In genomic region chr2:146224141-146224540, GRCm38 (mm10) we compare ENCODE assay signal across 12 mouse cellular contexts. TPM values are rescaled to one million over a fixed set of nuclear protein-coding genes. Genes with fewer than 3 reads are reported as not detected.
DNase-seq lines count a peak whose midpoint lies in the region; ATAC-seq and TF ChIP-seq lines count a peak whose summit lies in the region.
"Had no signal": no experiment of that assay in that cellular context is flagged by ENCODE, and none has a peak within 500 bp of the region (broad histone marks: within the 10 kb centered on the region; RNA-seq: fewer than 3 reads in every experiment).

No protein-coding gene starts in this region.

- no peaks in the 10 kb centered on the region for H3K36me3 ChIP-seq in E14TG2a.4 (ENCODE audit: insufficient read depth, low read length)
- H3K36me3 ChIP-seq in embryonic facial prominence, embryonic 11.5 days (replicated peaks; ENCODE audit: control insufficient read depth, insufficient read depth, low read depth, low read length): no peaks in the 10 kb centered on the region
- no peaks in the 10 kb centered on the region for H3K36me3 ChIP-seq in hindbrain, embryonic 10.5 days
- H3K36me3 ChIP-seq in midbrain, embryonic 13.5 days: no peaks in the 10 kb centered on the region
- H3K36me3 ChIP-seq: heart, embryonic 10.5 days; liver, embryonic 15.5 days had no signal

- peak overlapping the region; percentile 96 for H3K4me2 ChIP-seq in embryonic facial prominence, embryonic 11.5 days (ENCODE audit: low read depth, low read length)
- H3K4me2 ChIP-seq in midbrain, embryonic 13.5 days (replicated peaks): peak overlapping the region; percentile 92

- TF ChIP-seq CTCF in E14TG2a.4 (conservative IDR thresholded peaks at IDR 0.05; ENCODE audit: low read length): no peak

- peaks cover 88% of the 10 kb centered on the region for H3K27me3 ChIP-seq in E14TG2a.4 (ENCODE audit: insufficient read depth, low read length)
- peaks cover 65% of the 10 kb centered on the region for H3K27me3 ChIP-seq in embryonic facial prominence, embryonic 11.5 days (ENCODE audit: control insufficient read depth, insufficient read depth, low read length)
- peaks cover 97% of the 10 kb centered on the region for H3K27me3 ChIP-seq in hindbrain, embryonic 10.5 days (ENCODE audit: insufficient read depth, poor library complexity, severe bottlenecking)
- peaks cover 56% of the 10 kb centered on the region for H3K27me3 ChIP-seq in midbrain, embryonic 13.5 days

- no peak for DNase-seq in embryonic facial prominence, embryonic 11.5 days (ENCODE audit: low spot score)
- DNase-seq in hindbrain, embryonic 10.5 days (ENCODE audit: low spot score): no peak
- DNase-seq in cerebellum, postnatal 14 days: no peak
- no peak for DNase-seq in liver
- DNase-seq in urinary bladder, postnatal 4 days (ENCODE audit: low spot score in 2 of 2): no peak
- DNase-seq: kidney, postnatal 36 days; spleen, adult 18-20 months had no signal

- WGBS in embryonic facial prominence, embryonic 11.5 days: 13% methylated on average over 7 of the region's 7 CpGs
- WGBS in hindbrain, embryonic 10.5 days: 15% methylated on average over 7 of the region's 7 CpGs
- WGBS in midbrain, embryonic 13.5 days: 6% methylated on average over 7 of the region's 7 CpGs

- no peak overlapping the region for H3K27ac ChIP-seq in embryonic facial prominence, embryonic 11.5 days (replicated peaks; ENCODE audit: low read depth, low read length)
- H3K27ac ChIP-seq in hindbrain, embryonic 10.5 days: peak overlapping the region; percentile 93
- H3K27ac ChIP-seq in midbrain, embryonic 13.5 days: peak overlapping the region; percentile 97
- H3K27ac ChIP-seq: heart, embryonic 10.5 days; liver, embryonic 15.5 days had no signal

- H3K9me3 ChIP-seq in E14TG2a.4 (ENCODE audit: low read length): no peaks in the 10 kb centered on the region
- no peaks in the 10 kb centered on the region for H3K9me3 ChIP-seq in embryonic facial prominence, embryonic 11.5 days (replicated peaks; ENCODE audit: control insufficient read depth, low read length)
- H3K9me3 ChIP-seq in hindbrain, embryonic 10.5 days: no peaks in the 10 kb centered on the region
- no peaks in the 10 kb centered on the region for H3K9me3 ChIP-seq in midbrain, embryonic 13.5 days
- H3K9me3 ChIP-seq: heart, embryonic 10.5 days; liver, embryonic 15.5 days had no signal

- ATAC-seq in embryonic facial prominence, embryonic 11.5 days (replicated peaks; ENCODE audit: insufficient number of reproducible peaks, low FRiP score, low TSS enrichment, low read depth): no peak
- no peak for ATAC-seq in midbrain, embryonic 13.5 days
- no peak for ATAC-seq in cerebellum, adult (ENCODE audit: insufficient number of reproducible peaks, low FRiP score, low TSS enrichment)

- peak overlapping the region; percentile 82; the same call in 1 of the 2 replicates for H3K4me3 ChIP-seq in E14TG2a.4 (replicated peaks; ENCODE audit: low read length)
- peak overlapping the region; percentile 52 for H3K4me3 ChIP-seq in embryonic facial prominence, embryonic 11.5 days (ENCODE audit: low read depth, low read length)
- peak overlapping the region; percentile 70 for H3K4me3 ChIP-seq in hindbrain, embryonic 10.5 days
- peak overlapping the region; percentile 81 for H3K4me3 ChIP-seq in midbrain, embryonic 13.5 days (replicated peaks)

- H3K4me1 ChIP-seq in E14TG2a.4 (replicated peaks; ENCODE audit: low read depth, low read length): peaks cover 41% of the 10 kb centered on the region
- H3K4me1 ChIP-seq in embryonic facial prominence, embryonic 11.5 days (ENCODE audit: control insufficient read depth, insufficient read depth, low read length): peaks cover 18% of the 10 kb centered on the region
- peaks cover 61% of the 10 kb centered on the region for H3K4me1 ChIP-seq in hindbrain, embryonic 10.5 days (replicated peaks)
- H3K4me1 ChIP-seq in midbrain, embryonic 13.5 days (replicated peaks): peaks cover 61% of the 10 kb centered on the region

- no peak overlapping the region for H3K9ac ChIP-seq in embryonic facial prominence, embryonic 11.5 days (replicated peaks; ENCODE audit: low read length)
- H3K9ac ChIP-seq in midbrain, embryonic 13.5 days (replicated peaks): peak overlapping the region; percentile 96
- H3K9ac ChIP-seq: liver, embryonic 15.5 days had no signal

RNA-seq across cellular contexts. Expression of gene Insm1, which starts 2.4 kb away (rescaled TPM):
- 3.2 and 3.7 TPM in 2 replicates for polyA plus RNA-seq in embryonic facial prominence, embryonic 11.5 days (2014; fragmentation: Nextera tagmentation; extraction: Ambion mirVana)
- polyA plus RNA-seq in hindbrain, embryonic 10.5 days (2016; fragmentation: Nextera tagmentation; extraction: Ambion mirVana): 4.9 and 7.3 TPM in 2 replicates
- polyA plus RNA-seq in midbrain, embryonic 13.5 days (2015; fragmentation: Nextera tagmentation; extraction: Ambion mirVana): 7.1 and 8.9 TPM in 2 replicates
- polyA plus RNA-seq: liver, embryonic 15.5 days had no signal
